Comparison of ENCODE assay signal across 21 mouse cellular contexts in genomic region chr3:20111913-20112312, GRCm38 (mm10). TPM values are rescaled to one million over a fixed set of nuclear protein-coding genes. Genes with fewer than 3 reads are reported as not detected.
DNase-seq lines count a peak whose midpoint lies in the region; TF ChIP-seq lines count a peak whose summit lies in the region.
"Had no signal": no experiment of that assay in that cellular context is flagged by ENCODE, and none has a peak within 500 bp of the region (broad histone marks: within the 10 kb centered on the region; RNA-seq: fewer than 3 reads in every experiment).

No protein-coding gene starts in this region.

- DNase-seq in heart, adult 11 months = peak; percentile 51
- no peak for DNase-seq in heart, adult 9 months (ENCODE audit: low spot score in 2 of 2)
- DNase-seq in MEL (ENCODE audit: low read depth, low spot score) = peak; percentile 17
- DNase-seq in R1 (ENCODE audit: low read depth, low spot score) = peak; percentile 21
- DNase-seq in frontal cortex, postnatal 10 days (ENCODE audit: low spot score in 2 of 2) = no peak
- no peak for DNase-seq in right cerebral cortex, adult 2 months (ENCODE audit: low spot score in 2 of 2)
- DNase-seq: adrenal gland, adult 2 months; adrenal gland, postnatal 10 days; adrenal gland, postnatal 25 days; cerebellum, adult 11 months; cerebellum, adult 18-20 months; cerebellum, adult 8-10 months; cerebellum, adult 9-11 months; cerebellum, postnatal 14 days; cerebellum, postnatal 36 days had no signal

- no peak for TF ChIP-seq RAD21 in MEL (IDR thresholded peaks at IDR 0.05; ENCODE audit: low read depth, low read length)

- no peak for TF ChIP-seq EP300 in MEL (IDR thresholded peaks at IDR 0.05; ENCODE audit: low read depth in 1 of 2, low read length in 2 of 2)

- no peaks in the 10 kb centered on the region for H3K27me3 ChIP-seq in MEL (ENCODE audit: control insufficient read depth in 1 of 2, insufficient read depth in 2 of 2, low read length in 2 of 2)
- H3K27me3 ChIP-seq: embryonic facial prominence, embryonic 13.5 days; embryonic facial prominence, embryonic 15.5 days; forebrain, embryonic 12.5 days; Patski had no signal

- H3K4me3 ChIP-seq in MEL (ENCODE audit: control insufficient read depth in 1 of 2, insufficient read depth in 1 of 2, low read depth in 2 of 2, low read length in 2 of 2) = no peak overlapping the region
- H3K4me3 ChIP-seq: embryonic facial prominence, embryonic 13.5 days; embryonic facial prominence, embryonic 15.5 days; erythroblast, embryonic 14.5 days; forebrain, embryonic 10.5 days; forebrain, embryonic 12.5 days had no signal

- no peak overlapping the region for H3K27ac ChIP-seq in MEL (ENCODE audit: control insufficient read depth, low read depth, low read length)
- H3K27ac ChIP-seq: embryonic facial prominence, embryonic 13.5 days; embryonic facial prominence, embryonic 15.5 days; forebrain, embryonic 10.5 days; forebrain, embryonic 12.5 days had no signal

- no peaks in the 10 kb centered on the region for H3K9me3 ChIP-seq in MEL (replicated peaks; ENCODE audit: insufficient read depth, low read length)
- H3K9me3 ChIP-seq: embryonic facial prominence, embryonic 13.5 days; embryonic facial prominence, embryonic 15.5 days; forebrain, embryonic 10.5 days; forebrain, embryonic 12.5 days had no signal

- no peak for TF ChIP-seq POLR2A in MEL (IDR thresholded peaks at IDR 0.05; ENCODE audit: control insufficient read depth in 1 of 2, insufficient read depth in 1 of 2, low read depth in 1 of 2, low read length in 2 of 2, poor library complexity in 1 of 2)

- H3K36me3 ChIP-seq in MEL (ENCODE audit: control insufficient read depth in 1 of 2, insufficient read depth in 2 of 2, low read length in 2 of 2) = peaks cover 0 to 6% of the 10 kb centered on the region in 2 experiments; a peak in 2 of 4 replicates

- TF ChIP-seq CTCF in MEL (IDR thresholded peaks at IDR 0.05 in 2 of 3, conservative IDR thresholded peaks at IDR 0.05 in 1 of 3; ENCODE audit: control insufficient read depth in 1 of 3, insufficient read depth in 1 of 3, low read depth in 2 of 3, low read length in 3 of 3, poor library complexity in 1 of 3, severe bottlenecking in 1 of 3) = no peak

- H3K79me2 ChIP-seq in MEL (ENCODE audit: control insufficient read depth, insufficient read depth, low read length, poor library complexity) = no peaks in the 10 kb centered on the region

- no peaks in the 10 kb centered on the region for H3K4me1 ChIP-seq in MEL (ENCODE audit: control insufficient read depth in 1 of 2, insufficient read depth in 2 of 2, low read length in 2 of 2)
- H3K4me1 ChIP-seq: embryonic facial prominence, embryonic 13.5 days; embryonic facial prominence, embryonic 15.5 days; forebrain, embryonic 10.5 days; forebrain, embryonic 12.5 days had no signal

- H3K9ac ChIP-seq in MEL (ENCODE audit: control insufficient read depth, low read depth, low read length, poor library complexity, severe bottlenecking) = no peak overlapping the region
- H3K9ac ChIP-seq: embryonic facial prominence, embryonic 13.5 days; embryonic facial prominence, embryonic 15.5 days; forebrain, embryonic 12.5 days had no signal

TF ChIP-seq in MEL, 35 proteins besides CTCF, POLR2A, EP300 and RAD21:
- TF ChIP-seq SMC3 (IDR thresholded peaks at IDR 0.05; ENCODE audit: low read depth, low read length) (no peak), ZMIZ1 (IDR thresholded peaks at IDR 0.05; ENCODE audit: low read depth, low read length) (no peak), CHD2 (IDR thresholded peaks at IDR 0.05; ENCODE audit: low read length) (no peak), ZKSCAN1 (IDR thresholded peaks at IDR 0.05; ENCODE audit: low read depth, low read length) (no peak), USF1 (IDR thresholded peaks at IDR 0.05; ENCODE audit: low read depth, low read length) (no peak), USF2 (IDR thresholded peaks at IDR 0.05; ENCODE audit: borderline replicate concordance in 1 of 2, insufficient read depth in 1 of 2, low read depth in 1 of 2, low read length in 2 of 2) (no peak), TCF12 (IDR thresholded peaks at IDR 0.05; ENCODE audit: low read depth, low read length) (no peak), MAX (IDR thresholded peaks at IDR 0.05; ENCODE audit: low read length) (no peak), MYB (IDR thresholded peaks at IDR 0.05; ENCODE audit: low read depth, low read length) (no peak), NRF1 (IDR thresholded peaks at IDR 0.05; ENCODE audit: insufficient read depth, low read depth, low read length, poor library complexity, severe bottlenecking) (no peak), POLR2AphosphoS5 (IDR thresholded peaks at IDR 0.05; ENCODE audit: borderline replicate concordance, low read depth, low read length) (no peak), GATA1 (IDR thresholded peaks at IDR 0.05; ENCODE audit: low read depth, low read length) (no peak), E2F4 (IDR thresholded peaks at IDR 0.05; ENCODE audit: borderline replicate concordance, low read depth, low read length) (no peak)

RNA-seq across cellular contexts. Expression of gene Gyg, which starts 43.2 kb away (rescaled TPM):
- total RNA-seq in MEL (2012; rRNA removed) = 23.1 and 23.8 TPM in 2 replicates
- polyA plus RNA-seq in MEL (2012; ENCODE audit: insufficient read depth in 1 of 2, insufficient read length in 2 of 2, low read depth in 1 of 2, low replicate concordance in 2 of 2, missing spikeins in 1 of 2) = 100 to 1,000 TPM in 1 of 2 experiments, 10 to 100 TPM in 1; 41.0 to 207 TPM

RNA-seq across cellular contexts. Expression of gene Hltf, which starts 54.3 kb away (rescaled TPM):
- total RNA-seq in MEL (2012; rRNA removed) = 10.0 and 10.7 TPM in 2 replicates
- 1 to 10 TPM in 1 of 2 experiments, not detected in 1; 9.8 TPM for polyA plus RNA-seq in MEL (2012; ENCODE audit: insufficient read depth in 1 of 2, insufficient read length in 2 of 2, low read depth in 1 of 2, low replicate concordance in 2 of 2, missing spikeins in 1 of 2)

Comparison
In these comparisons a context has a peak if more than half of its experiments do, and no peak if none do; other contexts are left out.
1. DNase-seq: peak in heart, adult 11 months (single experiment), MEL (single experiment) and R1 (single experiment); none in heart, adult 9 months (0 of 2), frontal cortex, postnatal 10 days (0 of 2) and right cerebral cortex, adult 2 months (0 of 2).